In the genomic region with DNA sequence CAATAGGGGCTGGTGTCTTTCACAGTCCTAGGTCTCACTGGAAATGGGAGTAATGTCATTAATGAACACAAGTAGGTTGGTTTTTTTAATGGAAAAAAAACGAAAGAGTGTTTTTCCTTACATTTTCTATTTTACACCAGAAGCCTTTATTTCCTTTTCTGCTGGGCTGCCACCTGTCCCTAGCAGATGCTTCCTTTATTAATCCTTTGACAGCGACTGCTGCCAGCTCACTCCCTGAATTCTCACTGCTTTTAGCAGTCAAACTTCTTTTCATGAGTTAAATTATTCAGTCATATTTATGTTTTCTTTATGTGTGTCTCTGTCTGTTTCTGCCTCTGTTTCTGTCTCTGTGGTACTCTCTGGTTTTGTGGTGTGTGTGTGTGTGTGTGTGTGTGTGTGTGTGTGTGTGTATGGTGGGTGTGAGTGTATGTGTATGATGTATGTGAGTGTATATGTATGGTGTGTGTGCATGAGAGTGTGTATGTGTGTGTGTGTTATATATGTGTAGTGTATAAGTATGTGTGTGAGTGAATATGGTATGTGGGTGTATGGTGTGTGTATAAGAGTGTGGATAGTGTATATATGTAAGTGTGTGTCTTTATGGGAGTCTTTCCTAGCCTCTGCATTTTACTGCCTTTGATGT, we compare ENCODE assay signal across 16 mouse cellular contexts.
A peak's percentile ranks its signal among the peaks of the same experiment; 100 is the strongest.
DNase-seq lines count a peak whose midpoint lies in the region; ATAC-seq and TF ChIP-seq lines count a peak whose summit lies in the region.
"Had no signal": no experiment of that assay in that cellular context is flagged by ENCODE, and none has a peak within 500 bp of the region (broad histone marks: within the 10 kb centered on the region; RNA-seq: fewer than 3 reads in every experiment).

No protein-coding gene starts in this region.

- H3K4me3 ChIP-seq in forebrain, embryonic 14.5 days (ENCODE audit: low read depth, low read length): no peak overlapping the region
- no peak overlapping the region for H3K4me3 ChIP-seq in forebrain, embryonic 11.5 days (ENCODE audit: low read depth, low read length)
- H3K4me3 ChIP-seq in midbrain, postnatal 0 days (ENCODE audit: low read depth, low read length): no peak overlapping the region
- no peak overlapping the region for H3K4me3 ChIP-seq in midbrain, embryonic 11.5 days (ENCODE audit: low read depth, low read length)
- no peak overlapping the region for H3K4me3 ChIP-seq in forebrain, embryonic 16.5 days (replicated peaks; ENCODE audit: low read length)
- H3K4me3 ChIP-seq: erythroblast, embryonic 14.5 days; liver, embryonic 13.5 days had no signal

- DNase-seq in forebrain, embryonic 14.5 days (ENCODE audit: low spot score): peak; percentile 70
- no peak for DNase-seq in forebrain, embryonic 11.5 days (ENCODE audit: low spot score)
- DNase-seq in midbrain, postnatal 0 days (ENCODE audit: low spot score): peak; percentile 37
- no peak for DNase-seq in midbrain, embryonic 11.5 days (ENCODE audit: low spot score, missing footprints)
- DNase-seq in telencephalon, adult 2 months (ENCODE audit: low read depth, low spot score): peak; percentile 29
- no peak for DNase-seq in spleen, adult 18-20 months
- DNase-seq: adrenal gland, postnatal 25 days; heart, adult 11 months; heart, postnatal 14 days; liver, embryonic 13.5 days; lung, postnatal 36 days; thymus, adult 18-20 months had no signal

- H3K27me3 ChIP-seq in forebrain, embryonic 14.5 days (replicated peaks; ENCODE audit: control insufficient read depth, insufficient read depth, low read length): no peaks in the 10 kb centered on the region
- no peaks in the 10 kb centered on the region for H3K27me3 ChIP-seq in forebrain, embryonic 11.5 days (ENCODE audit: control insufficient read depth, insufficient read depth, low read length)
- H3K27me3 ChIP-seq in midbrain, postnatal 0 days (ENCODE audit: insufficient read depth, low read length): no peaks in the 10 kb centered on the region
- H3K27me3 ChIP-seq in midbrain, embryonic 11.5 days (ENCODE audit: control insufficient read depth, insufficient read depth, low read length): no peaks in the 10 kb centered on the region
- no peaks in the 10 kb centered on the region for H3K27me3 ChIP-seq in forebrain, embryonic 16.5 days (replicated peaks; ENCODE audit: control insufficient read depth, insufficient read depth, low read length)
- H3K27me3 ChIP-seq: liver, embryonic 13.5 days had no signal

- TF ChIP-seq CTCF in midbrain, postnatal 0 days (IDR thresholded peaks at IDR 0.05): no peak

- H3K9ac ChIP-seq in forebrain, embryonic 14.5 days (ENCODE audit: low read length): no peak overlapping the region
- H3K9ac ChIP-seq in forebrain, embryonic 11.5 days (ENCODE audit: low read length): no peak overlapping the region
- no peak overlapping the region for H3K9ac ChIP-seq in midbrain, postnatal 0 days (replicated peaks; ENCODE audit: low read length, poor library complexity, severe bottlenecking)
- no peak overlapping the region for H3K9ac ChIP-seq in midbrain, embryonic 11.5 days (ENCODE audit: low read length)
- H3K9ac ChIP-seq in forebrain, embryonic 16.5 days (replicated peaks; ENCODE audit: low read depth, low read length): no peak overlapping the region
- H3K9ac ChIP-seq: liver, embryonic 13.5 days had no signal

- no peak overlapping the region for H3K27ac ChIP-seq in forebrain, embryonic 14.5 days (ENCODE audit: low read depth, low read length)
- H3K27ac ChIP-seq in forebrain, embryonic 11.5 days (ENCODE audit: low read depth, low read length): no peak overlapping the region
- no peak overlapping the region for H3K27ac ChIP-seq in midbrain, postnatal 0 days (ENCODE audit: low read depth, low read length)
- H3K27ac ChIP-seq in midbrain, embryonic 11.5 days (ENCODE audit: low read depth, low read length): no peak overlapping the region
- H3K27ac ChIP-seq in forebrain, embryonic 16.5 days (ENCODE audit: low read length): no peak overlapping the region
- H3K27ac ChIP-seq: liver, embryonic 13.5 days had no signal

- 51% methylated on average over 2 of the region's 2 CpGs for WGBS in forebrain, embryonic 14.5 days
- 72% methylated on average over 2 of the region's 2 CpGs for WGBS in forebrain, embryonic 11.5 days
- whole genome bisulfite sequencing in midbrain, postnatal 0 days: 58% methylated on average over 2 of the region's 2 CpGs
- WGBS in midbrain, embryonic 11.5 days: 71% methylated on average over 2 of the region's 2 CpGs
- 40% methylated on average over 2 of the region's 2 CpGs for WGBS in forebrain, embryonic 16.5 days

- no peaks in the 10 kb centered on the region for H3K9me3 ChIP-seq in forebrain, embryonic 14.5 days (replicated peaks; ENCODE audit: control insufficient read depth, low read length)
- H3K9me3 ChIP-seq in forebrain, embryonic 11.5 days (ENCODE audit: control insufficient read depth, low read length): no peaks in the 10 kb centered on the region
- no peaks in the 10 kb centered on the region for H3K9me3 ChIP-seq in midbrain, postnatal 0 days (ENCODE audit: low read length)
- no peaks in the 10 kb centered on the region for H3K9me3 ChIP-seq in midbrain, embryonic 11.5 days (ENCODE audit: control insufficient read depth, low read length)
- no peaks in the 10 kb centered on the region for H3K9me3 ChIP-seq in forebrain, embryonic 16.5 days (ENCODE audit: control insufficient read depth, low read length)
- H3K9me3 ChIP-seq: liver, embryonic 13.5 days had no signal

- H3K4me2 ChIP-seq in forebrain, embryonic 14.5 days (ENCODE audit: low read length): no peak overlapping the region
- no peak overlapping the region for H3K4me2 ChIP-seq in forebrain, embryonic 11.5 days (ENCODE audit: low read depth, low read length, severe bottlenecking)
- H3K4me2 ChIP-seq in midbrain, postnatal 0 days (ENCODE audit: low read depth, low read length, poor library complexity, severe bottlenecking): no peak overlapping the region
- no peak overlapping the region for H3K4me2 ChIP-seq in midbrain, embryonic 11.5 days
- no peak overlapping the region for H3K4me2 ChIP-seq in forebrain, embryonic 16.5 days (ENCODE audit: low read length)
- H3K4me2 ChIP-seq: liver, embryonic 13.5 days had no signal

- no peaks in the 10 kb centered on the region for H3K36me3 ChIP-seq in forebrain, embryonic 14.5 days (ENCODE audit: control insufficient read depth, insufficient read depth, low read length)
- H3K36me3 ChIP-seq in forebrain, embryonic 11.5 days (ENCODE audit: control insufficient read depth, insufficient read depth, low read length): no peaks in the 10 kb centered on the region
- no peaks in the 10 kb centered on the region for H3K36me3 ChIP-seq in midbrain, postnatal 0 days (ENCODE audit: insufficient read depth, low read length)
- no peaks in the 10 kb centered on the region for H3K36me3 ChIP-seq in midbrain, embryonic 11.5 days (ENCODE audit: control insufficient read depth, insufficient read depth, low read length)
- H3K36me3 ChIP-seq in forebrain, embryonic 16.5 days (ENCODE audit: control insufficient read depth, insufficient read depth): no peaks in the 10 kb centered on the region
- H3K36me3 ChIP-seq: liver, embryonic 13.5 days had no signal

- 0 out of 2 replicates have a peak, but pooled peaks cover 3% of the 10 kb centered on the region for H3K4me1 ChIP-seq in forebrain, embryonic 14.5 days (ENCODE audit: control insufficient read depth, insufficient read depth, low read length)
- no peaks in the 10 kb centered on the region for H3K4me1 ChIP-seq in forebrain, embryonic 11.5 days (replicated peaks; ENCODE audit: control insufficient read depth, insufficient read depth, low read length)
- H3K4me1 ChIP-seq in midbrain, postnatal 0 days (ENCODE audit: insufficient read depth, low read length): no peaks in the 10 kb centered on the region
- no peaks in the 10 kb centered on the region for H3K4me1 ChIP-seq in midbrain, embryonic 11.5 days (ENCODE audit: control insufficient read depth, insufficient read depth, low read length)
- H3K4me1 ChIP-seq in forebrain, embryonic 16.5 days (replicated peaks; ENCODE audit: control insufficient read depth, insufficient read depth, low read length): no peaks in the 10 kb centered on the region; the same call in 1 of the 2 replicates
- H3K4me1 ChIP-seq: liver, embryonic 13.5 days had no signal

- ATAC-seq in forebrain, embryonic 14.5 days: peak; percentile 70
- no peak for ATAC-seq in forebrain, embryonic 11.5 days (replicated peaks; ENCODE audit: low FRiP score)
- no peak; the same call in 1 of the 2 replicates for ATAC-seq in midbrain, postnatal 0 days (ENCODE audit: low FRiP score)
- no peak for ATAC-seq in midbrain, embryonic 11.5 days (ENCODE audit: low FRiP score)
- ATAC-seq in forebrain, embryonic 16.5 days: peak; percentile 72
- ATAC-seq in erythroid progenitor cell, adult 5-6 weeks (replicated peaks; ENCODE audit: low FRiP score, poor library complexity, severe bottlenecking): no peak
- ATAC-seq: intestine, embryonic 16.5 days had no signal

Comparison
In these comparisons a context has a peak if more than half of its experiments do, and no peak if none do; other contexts are left out.
1. ATAC-seq: peak in forebrain, embryonic 14.5 days (single experiment) and forebrain, embryonic 16.5 days (single experiment); none in forebrain, embryonic 11.5 days (single experiment), midbrain, postnatal 0 days (single experiment), midbrain, embryonic 11.5 days (single experiment) and erythroid progenitor cell, adult 5-6 weeks (single experiment).
2. DNase-seq: peak in forebrain, embryonic 14.5 days (single experiment), midbrain, postnatal 0 days (single experiment) and telencephalon, adult 2 months (single experiment); none in forebrain, embryonic 11.5 days (single experiment), midbrain, embryonic 11.5 days (single experiment) and spleen, adult 18-20 months (0 of 2).